Mouse (Mus musculus) A20 (cell line): ENCODE measurements around the gene Gprc5a.

Source experiments
- DNase-seq: peaks from one replicate; pipeline ENCODE4 v3.0.0-alpha.2; 2011; ENCODE audit warnings: low read depth, low spot score

Gene Gprc5a

DNA sequence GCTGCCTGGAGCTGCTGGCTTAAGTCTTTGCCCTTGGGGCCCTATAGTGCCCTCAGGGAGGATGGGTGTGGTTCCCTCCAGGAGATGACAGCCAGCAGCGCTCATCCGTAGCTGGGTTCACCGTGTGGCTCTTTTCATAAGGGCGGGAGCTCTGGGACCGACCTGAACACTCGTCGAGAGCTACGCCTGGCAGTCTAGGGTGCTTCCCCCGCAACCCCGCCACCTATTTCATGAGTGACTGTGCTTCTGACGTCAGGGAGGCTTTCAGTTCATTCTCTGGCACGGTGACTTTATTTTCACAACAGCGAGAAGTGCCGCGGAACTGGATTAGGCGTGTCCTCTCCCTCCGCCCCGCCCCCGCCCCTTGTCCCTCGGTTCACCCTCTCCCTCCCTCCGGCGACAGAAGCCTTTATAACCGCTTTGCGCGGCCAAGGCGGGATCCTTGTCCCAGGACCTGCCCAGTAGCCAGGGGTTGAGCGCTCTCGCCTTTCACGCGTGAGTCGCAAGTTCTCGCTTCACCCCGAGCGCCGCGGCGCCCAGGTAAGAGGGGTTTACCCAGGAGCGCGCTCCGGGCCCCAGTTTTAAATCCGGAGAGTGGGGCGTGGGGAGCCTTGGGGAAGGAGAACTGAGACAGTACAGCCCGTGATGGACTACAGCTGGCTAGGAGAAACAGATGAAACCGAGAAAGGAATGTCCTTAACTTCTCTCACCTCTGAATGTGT, at the start of gene Gprc5a:
Gene Gprc5a (plus strand): TSS at position 416 of the 722 bp plus-strand sequence.
- peak; percentile 54 for DNase-seq

GRCm38 (mm10) chr6:135017211-135017610, 48.2 kb upstream of the Gprc5a start:
- no peak for DNase-seq

DNA sequence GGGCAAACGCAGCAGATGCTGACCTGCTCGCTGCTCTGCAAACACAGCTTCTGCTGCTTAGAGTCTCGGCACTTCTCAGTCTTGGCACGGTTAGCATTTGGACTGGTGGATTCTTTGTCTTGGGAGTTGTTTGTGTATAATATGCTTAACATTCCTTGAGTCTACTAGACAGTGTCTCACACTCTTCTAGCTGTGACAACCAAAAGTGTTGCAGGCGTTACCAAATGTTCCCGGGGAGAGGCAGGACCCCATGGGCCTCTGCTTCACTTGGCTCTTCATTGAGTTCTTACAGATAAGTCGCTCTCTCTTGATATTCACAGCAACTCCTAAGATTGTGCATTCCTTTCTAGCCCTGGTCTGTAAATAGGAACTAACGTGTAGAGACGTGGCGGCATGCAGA, 45.9 kb upstream of the Gprc5a start:
- DNase-seq = no peak

GRCm38 (mm10) chr6:135021633-135022032, 43.8 kb upstream of the Gprc5a start:
- DNase-seq = no peak

- no peak for DNase-seq
These were observed 42.1 kb upstream of the Gprc5a start for GRCm38 (mm10) chr6:135023379-135023778.

GRCm38 (mm10) chr6:135024781-135025420, 40.5 kb upstream of the Gprc5a start:
- no peak for DNase-seq

GRCm38 (mm10) chr6:135026232-135026631, 39.2 kb upstream of the Gprc5a start:
- peak; percentile 60 for DNase-seq

- DNase-seq = no peak
These were observed 38.7 kb upstream of the Gprc5a start for GRCm38 (mm10) chr6:135026755-135027154.

DNA sequence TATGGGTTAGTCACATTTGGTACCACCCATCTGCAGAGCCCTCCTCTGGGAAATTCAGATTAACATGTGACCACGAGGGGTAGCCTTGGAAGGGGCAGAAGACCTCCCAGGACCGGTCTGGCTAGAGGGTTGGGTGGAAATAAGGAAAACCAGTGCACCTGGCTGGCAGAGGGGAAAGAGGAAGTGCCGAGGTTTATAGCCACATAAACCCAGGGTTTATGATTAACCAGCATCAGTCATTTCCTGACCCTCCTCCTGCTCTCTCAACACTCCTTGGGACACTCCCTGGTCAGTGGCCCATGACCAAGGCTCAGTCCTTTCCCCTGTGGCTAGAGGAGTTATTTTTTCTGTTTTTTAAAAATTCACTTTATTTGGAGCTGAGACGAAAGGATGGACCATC, 36.2 kb upstream of the Gprc5a start:
- DNase-seq = peak; percentile 11

DNA sequence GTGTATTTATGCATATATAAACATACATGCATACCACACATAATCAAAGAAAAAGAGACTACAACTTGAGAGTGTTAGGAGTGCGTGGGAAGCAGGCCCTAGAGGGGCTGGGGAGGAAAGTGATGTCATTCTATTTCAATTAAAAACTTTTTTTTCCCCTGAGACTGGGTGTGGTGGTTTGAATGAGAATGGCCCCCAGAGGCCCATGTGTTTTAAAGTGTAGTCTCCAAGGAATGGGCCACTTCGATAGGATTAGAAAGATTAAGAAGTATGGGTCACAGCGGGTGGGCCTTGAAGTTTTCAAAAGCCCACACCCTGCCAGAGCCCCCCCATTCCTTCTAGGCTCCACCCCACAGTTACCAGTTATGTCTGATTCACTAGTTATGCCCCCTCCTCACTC, 26.8 kb upstream of the Gprc5a start:
- DNase-seq = no peak

GRCm38 (mm10) chr6:135040275-135040871, 25.1 kb upstream of the Gprc5a start:
- DNase-seq = no peak

GRCm38 (mm10) chr6:135041930-135042329, 23.5 kb upstream of the Gprc5a start:
- no peak for DNase-seq

DNA sequence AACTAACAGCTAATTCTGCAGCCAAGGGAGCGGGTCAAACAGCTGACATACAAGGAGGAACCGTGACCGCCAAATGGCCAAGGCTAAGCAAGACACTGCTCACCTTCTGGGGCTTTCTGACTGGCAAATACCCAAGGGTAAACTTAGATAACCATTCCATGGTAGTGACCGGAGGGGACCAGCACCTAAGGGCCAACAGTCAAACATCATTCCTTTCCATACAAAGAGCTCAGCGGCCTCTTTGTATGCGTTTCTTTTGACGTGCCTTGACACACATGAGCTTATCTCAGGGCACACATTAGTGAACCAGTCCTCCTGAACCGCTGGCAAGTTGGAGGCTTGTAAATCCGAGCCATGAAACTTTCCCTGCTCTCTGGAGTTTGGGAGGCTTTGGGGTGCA, 18.2 kb upstream of the Gprc5a start:
- no peak for DNase-seq

GRCm38 (mm10) chr6:135048509-135048908, 16.9 kb upstream of the Gprc5a start:
- DNase-seq = no peak

GRCm38 (mm10) chr6:135048956-135049355, 16.5 kb upstream of the Gprc5a start:
- no peak for DNase-seq

GRCm38 (mm10) chr6:135053789-135054188, 11.7 kb upstream of the Gprc5a start:
- no peak for DNase-seq

DNA sequence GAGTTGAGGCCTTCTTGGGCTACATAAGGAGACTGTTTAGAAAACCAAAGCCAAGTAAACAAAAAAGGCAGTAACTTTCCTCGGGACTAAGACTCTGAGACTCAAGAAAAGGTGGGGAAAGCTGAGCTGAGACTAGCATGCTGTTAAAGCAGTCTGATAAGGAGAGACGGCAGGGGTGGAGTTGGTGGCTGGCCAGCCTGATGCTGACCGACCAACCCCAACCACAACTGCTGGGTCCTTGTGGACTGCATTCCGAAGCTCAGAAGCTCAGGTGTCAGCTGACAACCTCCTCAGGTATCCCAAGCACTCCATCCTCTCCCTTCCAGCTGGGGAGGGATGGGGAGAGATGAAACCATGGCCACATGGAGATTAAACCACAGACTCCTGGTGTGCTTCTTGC, 9.6 kb upstream of the Gprc5a start:
- no peak for DNase-seq

DNA sequence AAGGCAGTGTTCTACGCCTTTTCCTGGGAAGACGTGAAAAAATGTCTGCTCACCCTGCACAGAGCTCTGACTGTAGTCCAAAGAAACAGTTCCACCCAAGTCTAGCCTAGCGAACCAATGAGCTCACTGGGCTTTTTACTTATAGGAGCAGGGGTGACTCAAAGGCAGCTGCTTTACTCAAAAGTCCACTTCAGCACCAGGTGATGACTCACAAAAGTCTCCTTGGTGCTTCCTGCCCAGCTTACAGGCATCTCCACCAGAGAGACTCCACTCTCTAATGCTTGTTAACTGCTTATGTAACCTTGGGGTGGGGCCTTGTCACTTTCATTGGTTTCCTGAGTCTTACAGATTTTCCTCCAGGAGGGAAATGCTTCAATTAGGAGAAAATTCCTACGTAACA, 4.7 kb upstream of the Gprc5a start:
- DNase-seq = no peak

- DNase-seq = no peak
These were observed 830 bp upstream of the Gprc5a start for GRCm38 (mm10) chr6:135064621-135065020.

GRCm38 (mm10) chr6:135066795-135067445, 1.5 kb downstream of the Gprc5a start:
- DNase-seq = no peak

DNA sequence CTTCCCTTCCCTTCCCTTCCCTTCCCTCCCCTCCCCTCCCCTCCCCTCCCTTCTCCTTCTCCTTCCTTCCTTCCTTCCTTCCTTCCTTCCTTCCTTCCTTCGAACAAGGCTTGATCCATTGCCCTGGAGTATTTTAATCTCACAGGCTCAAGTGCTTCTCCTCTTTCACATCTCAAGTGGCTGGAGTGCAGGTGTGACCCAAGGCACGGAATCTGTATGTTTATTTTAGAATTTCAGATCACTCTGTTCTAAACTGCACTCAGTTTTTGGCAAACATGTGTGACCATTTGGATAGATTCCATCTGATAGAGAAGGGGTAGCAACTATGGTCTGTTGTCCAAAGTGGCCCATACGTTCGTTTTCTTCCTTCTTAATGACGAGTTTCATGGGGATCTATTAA, 2.8 kb downstream of the Gprc5a start:
- DNase-seq = no peak

- no peak for DNase-seq
These were observed 4.4 kb downstream of the Gprc5a start for GRCm38 (mm10) chr6:135069856-135070255.
